Mouse (Mus musculus) gastrocnemius, adult 2 months (tissue): ENCODE data around the gene Hmgb2. TPM values are rescaled to one million over a fixed set of nuclear protein-coding genes. Genes with fewer than 3 reads are reported as not detected.

Experiments
- DNase-seq: peaks from one replicate; pipeline ENCODE4 v3.0.0; 2022
- H3K27ac ChIP-seq: fragments of 200-600 bp; 2 replicates; pipeline ENCODE4 v1.8.1; 2022; ENCODE audit warnings: mild to moderate bottlenecking
- H3K4me3 ChIP-seq: fragments of 200-600 bp; 2 replicates; pipeline ENCODE4 v1.8.1; 2022; ENCODE audit warnings: mild to moderate bottlenecking, moderate library complexity
- CTCF ChIP-seq: fragments of 200-600 bp; IDR thresholded peaks from 2 replicates; pipeline ENCODE4 v1.8.1; 2022; ENCODE audit warnings: antibody characterized with exemption, mild to moderate bottlenecking, moderate library complexity
- intact Hi-C: fragments of 180-260 bp; cut with DNase I; formaldehyde crosslinking; loops from one replicate; pipeline ENCODE4 v1.15.1; 2025
- total RNA-seq, 2 experiments: library from RNA; stranded (reverse); gene quantifications; 2 replicates each; pipeline ENCODE4 v1.2.3; 2021

Hmgb2 gene
- total RNA-seq, 2 experiments from 2014 or later: 2.8 to 3.2 TPM

GRCm38 (mm10) chr8:57546401-57546800 lies 34.7 kb downstream of the Hmgb2 start:
- no peak overlapping the region for H3K27ac ChIP-seq
- no peak for TF ChIP-seq CTCF
- H3K4me3 ChIP-seq: no peak overlapping the region
- no peak for DNase-seq
- intact Hi-C loops: no loop called here

DNA sequence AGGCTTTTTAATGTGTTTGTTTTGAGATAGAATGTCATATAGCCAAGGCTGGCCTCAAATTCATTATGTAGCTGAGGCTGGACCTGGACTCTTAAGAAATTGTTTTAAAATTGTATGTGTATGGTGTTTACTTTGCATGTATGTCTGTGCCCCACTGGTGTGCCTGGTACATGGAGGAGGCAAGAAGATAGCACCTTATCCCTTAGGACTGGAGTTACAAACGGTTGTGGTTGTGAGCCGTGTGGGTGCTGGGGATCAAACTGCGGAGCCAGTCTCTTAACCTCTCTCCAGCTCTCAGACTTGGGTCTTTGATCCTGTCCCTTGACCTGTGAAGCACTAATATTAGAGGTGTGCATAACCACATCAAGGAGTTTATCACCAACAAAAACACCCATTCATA lies 35.1 kb downstream of the Hmgb2 start:
- intact Hi-C loops: no loop called here
- no peak for TF ChIP-seq CTCF
- DNase-seq: no peak
- Histone ChIP-seq H3K27ac (no peak overlapping the region), H3K4me3 (no peak overlapping the region)

GRCm38 (mm10) chr8:57547581-57547980 lies 35.9 kb downstream of the Hmgb2 start:
- Histone ChIP-seq H3K27ac (no peak overlapping the region), H3K4me3 (no peak overlapping the region)
- no peak for DNase-seq
- intact Hi-C loops: no loop called here
- no peak for TF ChIP-seq CTCF

DNA sequence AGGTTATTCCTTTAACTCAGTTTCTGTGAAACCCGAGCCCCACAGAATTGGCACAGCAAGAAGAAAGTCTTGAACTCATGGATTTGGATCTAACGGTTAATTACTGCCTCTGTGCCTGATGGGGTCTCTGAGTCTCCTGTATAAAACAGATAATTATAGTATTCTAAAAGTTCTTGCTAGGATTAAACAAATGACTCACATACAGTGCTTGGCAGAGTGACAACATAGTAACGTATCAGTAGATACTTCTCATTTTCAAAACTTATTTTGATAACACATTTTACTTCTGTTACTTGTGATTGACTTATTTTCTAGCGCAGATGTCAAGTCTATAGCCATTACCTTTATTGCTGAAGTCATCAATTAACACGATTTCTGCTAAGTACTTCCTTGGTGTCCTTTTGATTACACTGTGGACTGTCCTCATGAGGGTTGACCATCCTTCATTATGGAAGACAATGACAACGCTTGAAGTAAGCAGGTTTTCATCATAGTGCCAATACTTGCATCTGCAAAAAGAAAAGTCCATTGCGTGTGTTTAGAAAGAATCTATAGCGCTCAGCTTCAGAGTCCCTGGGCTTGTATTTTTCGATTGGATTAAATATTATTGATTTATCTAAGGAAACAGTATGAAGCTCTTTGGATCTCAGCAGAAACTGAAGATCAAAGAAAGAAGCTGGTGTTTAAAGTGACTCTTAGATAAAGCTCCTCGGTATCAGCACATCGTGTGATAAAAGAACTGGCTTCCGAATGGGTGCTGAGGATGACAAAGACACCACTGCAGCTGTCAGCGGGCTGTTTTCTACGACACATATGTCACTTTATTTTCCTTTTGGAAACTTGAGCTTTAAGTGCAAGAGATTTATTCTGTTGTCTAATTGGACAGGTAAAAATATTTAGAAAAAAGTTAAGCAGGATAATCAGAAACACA lies 40.7 kb downstream of the Hmgb2 start:
- Histone ChIP-seq H3K27ac (no peak overlapping the region), H3K4me3 (no peak overlapping the region)
- TF ChIP-seq CTCF: no peak
- intact Hi-C loops: no loop called here
- no peak for DNase-seq

DNA sequence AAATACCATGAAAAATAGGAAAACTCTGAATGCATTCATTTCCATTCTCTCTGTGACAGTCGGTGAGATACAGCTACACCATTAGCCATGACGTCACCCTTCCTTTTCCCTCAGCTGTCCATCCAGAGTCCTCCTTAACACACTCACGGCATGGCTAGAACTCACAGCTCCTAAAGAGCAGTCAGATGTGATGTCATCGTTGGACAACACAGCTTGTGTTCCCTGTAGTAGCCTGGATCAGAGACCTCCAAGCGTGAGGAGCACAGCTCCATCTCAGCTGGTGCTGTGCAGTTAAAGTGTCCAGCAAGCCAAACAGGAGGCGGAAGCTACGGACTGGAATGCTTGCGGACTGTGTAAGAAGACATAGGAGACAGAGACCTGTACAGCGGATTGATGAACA lies 49.2 kb downstream of the Hmgb2 start:
- no peak overlapping the region for H3K27ac ChIP-seq
- H3K4me3 ChIP-seq: no peak overlapping the region
- intact Hi-C loops: no loop called here
- TF ChIP-seq CTCF: no peak
- no peak for DNase-seq

- Histone ChIP-seq H3K4me3 (no peak overlapping the region), H3K27ac (no peak overlapping the region)
- DNase-seq: no peak
- no peak for TF ChIP-seq CTCF
- intact Hi-C loops: no loop called here
Observed at GRCm38 (mm10) chr8:57562741-57563140, 51.0 kb downstream of the Hmgb2 start.

GRCm38 (mm10) chr8:57563726-57564125 lies 52.0 kb downstream of the Hmgb2 start:
- no peak for TF ChIP-seq CTCF
- Histone ChIP-seq H3K4me3 (no peak overlapping the region), H3K27ac (no peak overlapping the region)
- intact Hi-C loops: no loop called here
- DNase-seq: no peak

DNA sequence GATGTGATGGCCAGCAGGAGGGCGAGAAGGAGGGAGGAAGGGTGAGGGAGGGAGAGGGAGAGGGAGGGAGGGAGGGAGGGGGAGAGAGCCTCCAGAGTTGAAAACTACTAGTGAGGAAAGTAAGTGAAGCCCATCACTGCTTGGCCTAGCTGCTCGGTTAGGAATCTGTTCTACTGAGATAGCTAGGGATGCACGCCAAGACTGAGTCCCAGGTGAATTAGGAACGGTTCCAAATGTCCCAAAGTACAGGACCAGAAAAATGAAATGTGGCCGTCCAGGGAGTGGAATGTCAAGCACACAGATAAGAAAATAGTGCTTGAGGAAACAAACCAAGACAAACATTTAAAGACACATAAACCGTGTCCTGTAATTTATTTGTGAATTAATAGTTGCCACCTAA lies 53.3 kb downstream of the Hmgb2 start:
- no peak for DNase-seq
- intact Hi-C loops: no loop called here
- H3K4me3 ChIP-seq: no peak overlapping the region
- H3K27ac ChIP-seq: no peak overlapping the region
- TF ChIP-seq CTCF: no peak

Other genes starting within 250 kb of the Hmgb2 start
- gene Hand2, start 190.9 kb upstream of the Hmgb2 start, total RNA-seq: under 1 TPM in 1 of 2 experiments, not detected in 1; 0.08 TPM
- not detected for gene Scrg1, start 56.0 kb upstream of the Hmgb2 start, total RNA-seq
- gene Sap30, start 24.0 kb upstream of the Hmgb2 start, total RNA-seq: 10 to 100 TPM; 10.0 to 21.1 TPM
- 1 to 10 TPM; 2.5 to 3.0 TPM for gene Galnt7, start 141.1 kb downstream of the Hmgb2 start, total RNA-seq